Mouse (Mus musculus) T-helper 2 cell (primary cell): Measurements from ENCODE around the gene Taf4.

Experiments used
- in situ Hi-C: fragments of 300-600 bp; cut with MboI, MseI; formaldehyde crosslinking; loops from one replicate; pipeline ENCODE4 v1.15.1; 2025; ENCODE audit warnings: high pct_unique_total_duplicates

The Taf4 gene

GRCm38 (mm10) chr2:179982715-179983114 lies 6.3 kb upstream of the Taf4 start:
- in situ Hi-C loops, result no loop called here

DNA sequence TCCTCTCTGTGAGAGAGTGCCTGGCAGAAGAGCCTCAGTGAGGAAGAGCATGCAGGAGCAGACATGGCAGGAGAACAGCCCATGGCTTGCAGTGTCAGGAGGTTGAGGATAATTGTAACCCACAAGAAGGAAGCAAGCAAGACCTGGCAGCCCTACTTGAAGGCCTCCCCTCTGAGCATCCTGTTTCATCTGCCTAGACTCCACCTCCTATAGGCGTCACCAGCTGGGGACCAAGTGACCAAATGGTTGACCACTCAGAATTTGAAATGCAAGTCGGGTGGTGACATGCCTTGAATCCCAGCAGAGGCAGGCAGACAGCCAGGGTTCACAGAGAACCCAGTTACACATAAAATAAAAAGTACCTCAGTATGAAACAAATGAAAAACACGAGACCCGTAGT lies 4.2 kb upstream of the Taf4 start:
- in situ Hi-C loops, result no loop called here

DNA sequence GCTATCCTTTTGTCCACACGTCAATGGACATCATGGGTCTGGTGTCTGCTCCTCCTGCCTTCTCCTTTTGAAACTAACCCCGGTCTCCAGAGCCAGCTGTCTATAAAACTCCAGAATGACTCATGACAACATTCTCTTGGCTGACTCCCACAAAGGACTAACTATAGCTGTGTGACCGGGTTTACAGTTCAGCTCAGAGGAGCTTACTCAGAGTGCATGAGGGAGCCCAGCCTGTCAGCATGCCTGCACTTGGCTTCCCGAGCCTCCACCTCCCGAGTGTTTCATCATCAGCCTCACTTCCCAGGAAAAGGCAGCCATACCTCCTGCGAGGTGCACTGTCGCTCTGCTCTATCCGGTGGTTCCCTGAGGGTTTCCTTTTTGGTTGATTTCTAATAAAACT lies 3.4 kb upstream of the Taf4 start:
- in situ Hi-C loops, result no loop called here

- in situ Hi-C loops, result no loop called here
These were observed 1.8 kb upstream of the Taf4 start for GRCm38 (mm10) chr2:179978250-179978649.

GRCm38 (mm10) chr2:179977344-179978025 lies 1.0 kb upstream of the Taf4 start:
- in situ Hi-C loops, result no loop called here

GRCm38 (mm10) chr2:179976295-179976627 lies 185 bp downstream of the Taf4 start:
- in situ Hi-C loops, result no loop called here

DNA sequence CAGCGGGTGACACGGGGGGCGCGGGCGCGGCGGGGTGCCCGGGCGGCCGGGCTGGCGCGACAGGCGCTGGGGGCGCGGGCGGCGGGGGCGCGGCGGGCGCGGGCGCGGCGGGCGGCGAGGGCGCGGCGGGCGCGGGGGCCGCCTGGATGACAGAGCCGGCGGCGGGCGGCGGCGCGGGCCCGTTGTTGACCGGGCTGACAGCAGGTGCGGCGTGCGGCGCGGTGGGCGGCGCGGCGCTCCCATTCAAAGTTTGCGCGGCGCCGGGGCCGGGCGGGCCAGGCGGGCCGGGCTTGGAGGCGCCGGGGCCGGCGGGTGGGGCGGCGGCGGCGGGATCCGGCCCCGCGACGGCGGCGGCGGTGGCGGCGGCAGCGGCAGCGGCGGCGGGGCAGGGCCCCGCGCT lies 595 bp downstream of the Taf4 start:
- in situ Hi-C loops, result no loop called here

DNA sequence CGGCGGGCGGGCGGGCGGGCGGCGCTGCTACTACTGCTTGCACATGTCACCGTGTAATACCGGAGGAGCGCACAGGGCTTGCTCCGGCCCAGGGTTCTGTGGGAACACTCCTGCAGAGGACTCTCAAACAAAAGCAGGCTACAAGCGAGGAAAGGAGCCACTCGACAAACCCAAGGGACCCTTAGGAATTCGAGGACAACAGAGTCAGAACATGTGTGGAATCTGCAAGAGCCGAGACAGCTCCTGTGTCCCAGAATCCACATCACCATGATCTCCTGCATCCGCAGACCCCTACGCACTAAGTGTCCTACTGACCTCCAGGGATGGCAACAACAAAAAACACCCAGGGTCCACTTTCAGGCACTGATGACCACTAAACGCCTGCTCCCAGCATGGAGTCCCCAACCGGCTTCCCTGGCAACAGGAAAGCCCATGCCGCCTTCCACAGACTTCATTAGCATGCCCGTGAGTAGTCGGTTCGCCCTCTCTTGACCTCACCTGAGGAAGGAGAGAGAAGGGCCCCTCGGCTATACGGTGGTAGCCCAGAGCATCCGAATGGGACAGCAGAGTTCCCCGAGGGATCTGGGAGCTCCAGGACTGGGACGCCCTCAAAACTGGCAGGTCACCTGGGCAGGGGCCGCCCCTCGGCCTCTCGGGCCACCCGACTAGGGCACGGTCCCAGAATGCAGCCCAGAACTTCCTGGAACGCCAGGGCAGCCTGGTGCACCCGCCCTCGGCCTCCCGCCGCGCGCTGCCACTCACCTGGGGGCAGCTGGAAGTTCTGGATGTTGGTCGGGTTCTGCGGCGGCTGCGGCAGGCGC lies 1.6 kb downstream of the Taf4 start:
- in situ Hi-C loops, result no loop called here

- in situ Hi-C loops, result no loop called here
These were observed 2.4 kb downstream of the Taf4 start for GRCm38 (mm10) chr2:179973871-179974628.

DNA sequence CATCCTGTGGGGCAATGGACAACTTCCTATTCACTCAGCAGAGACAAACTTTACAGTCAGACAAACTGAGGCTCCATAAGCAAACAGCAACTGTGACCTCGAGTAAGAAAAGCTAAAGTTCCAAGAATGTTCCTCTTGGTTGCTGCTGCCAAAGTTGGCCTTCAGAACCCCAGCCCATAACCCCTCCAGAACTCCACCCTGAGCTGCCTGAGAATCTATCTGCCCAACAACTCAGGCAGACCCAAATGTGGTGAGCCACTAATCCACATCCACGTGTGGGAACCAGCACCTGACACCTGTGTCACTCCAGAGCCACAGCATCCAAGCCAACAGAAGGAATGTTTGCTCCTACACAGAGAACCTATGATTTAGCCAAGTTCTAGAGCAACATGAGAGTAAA lies 4.0 kb downstream of the Taf4 start:
- in situ Hi-C loops, result no loop called here

DNA sequence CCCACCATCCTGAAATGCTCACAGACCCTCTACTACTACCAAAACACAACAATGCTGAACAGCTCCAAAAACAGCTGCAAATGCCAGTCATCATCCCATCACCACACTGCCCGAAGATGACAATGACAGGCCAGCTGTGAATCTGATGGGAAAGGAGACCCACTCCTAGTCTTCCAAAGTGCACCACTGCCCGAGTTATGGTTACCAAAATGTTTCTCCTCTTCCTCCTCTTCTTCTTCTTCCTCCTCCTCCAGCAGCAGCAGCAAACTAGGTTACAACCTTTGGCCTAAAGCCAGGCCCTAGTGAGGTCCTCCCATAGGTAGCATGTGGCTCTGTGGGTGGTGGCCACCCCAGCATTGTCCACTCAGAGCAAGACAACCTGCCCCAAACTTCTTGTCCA lies 4.6 kb downstream of the Taf4 start:
- in situ Hi-C loops, result no loop called here

DNA sequence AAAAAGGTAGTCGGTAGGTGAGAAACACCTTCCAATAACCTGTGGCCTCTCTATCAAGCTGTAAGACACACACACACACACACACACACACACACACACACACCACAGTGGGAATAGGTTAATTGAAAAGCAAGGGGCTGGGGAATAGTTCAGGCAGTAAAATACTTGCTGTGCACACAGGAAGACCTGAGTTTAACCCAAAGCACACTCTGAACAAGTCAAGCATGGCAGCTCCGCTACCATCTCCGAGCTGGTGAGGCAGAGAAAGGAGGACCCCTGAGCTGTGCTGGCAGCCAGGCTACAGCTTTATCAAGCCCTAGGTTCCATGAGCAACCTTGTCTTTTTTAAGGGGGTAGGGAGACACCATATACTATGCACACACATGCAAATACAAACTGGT lies 7.3 kb downstream of the Taf4 start:
- in situ Hi-C loops, result no loop called here

- in situ Hi-C loops, result no loop called here
These were observed 8.8 kb downstream of the Taf4 start for GRCm38 (mm10) chr2:179967633-179968032.

DNA sequence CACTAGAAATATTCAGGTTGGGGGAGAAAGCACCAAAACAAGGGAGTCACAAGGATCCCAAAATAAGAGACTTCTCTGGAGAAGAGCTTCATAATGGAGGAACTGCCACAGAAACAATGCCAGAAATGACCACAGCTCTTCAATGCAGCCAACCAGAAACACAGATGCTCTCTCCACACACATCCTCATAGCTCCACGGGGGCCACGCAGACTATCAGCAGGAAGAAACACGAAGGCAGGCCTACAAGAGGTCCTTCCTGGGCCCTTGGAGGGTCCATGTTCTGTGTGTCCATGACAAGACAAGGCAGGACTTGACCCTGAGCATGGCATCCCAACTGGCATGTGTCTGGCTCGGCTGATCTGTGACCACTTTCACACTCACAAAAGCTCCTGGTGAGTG lies 15.0 kb downstream of the Taf4 start:
- in situ Hi-C loops, result no loop called here

DNA sequence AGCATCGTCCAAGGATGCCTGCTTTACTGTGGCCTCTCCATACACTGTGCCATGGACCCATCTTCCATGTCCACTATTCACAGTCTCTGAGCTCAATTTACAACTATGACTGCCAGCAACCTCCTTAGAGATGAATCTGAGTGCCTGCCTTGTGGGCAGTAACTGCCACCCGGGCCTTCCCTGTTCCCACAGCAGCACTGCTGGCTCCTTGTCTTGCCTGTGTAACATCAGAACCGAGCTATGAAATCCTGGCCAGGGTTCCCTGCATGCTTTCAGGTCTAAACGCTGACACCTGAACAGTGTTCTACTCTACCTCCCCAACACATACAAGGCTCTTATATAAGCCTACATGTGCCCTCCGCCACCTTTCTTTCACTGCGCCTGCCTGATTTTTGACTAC lies 16.1 kb downstream of the Taf4 start:
- in situ Hi-C loops, result no loop called here

- in situ Hi-C loops, result no loop called here
These were observed 17.1 kb downstream of the Taf4 start for GRCm38 (mm10) chr2:179959391-179959790.

DNA sequence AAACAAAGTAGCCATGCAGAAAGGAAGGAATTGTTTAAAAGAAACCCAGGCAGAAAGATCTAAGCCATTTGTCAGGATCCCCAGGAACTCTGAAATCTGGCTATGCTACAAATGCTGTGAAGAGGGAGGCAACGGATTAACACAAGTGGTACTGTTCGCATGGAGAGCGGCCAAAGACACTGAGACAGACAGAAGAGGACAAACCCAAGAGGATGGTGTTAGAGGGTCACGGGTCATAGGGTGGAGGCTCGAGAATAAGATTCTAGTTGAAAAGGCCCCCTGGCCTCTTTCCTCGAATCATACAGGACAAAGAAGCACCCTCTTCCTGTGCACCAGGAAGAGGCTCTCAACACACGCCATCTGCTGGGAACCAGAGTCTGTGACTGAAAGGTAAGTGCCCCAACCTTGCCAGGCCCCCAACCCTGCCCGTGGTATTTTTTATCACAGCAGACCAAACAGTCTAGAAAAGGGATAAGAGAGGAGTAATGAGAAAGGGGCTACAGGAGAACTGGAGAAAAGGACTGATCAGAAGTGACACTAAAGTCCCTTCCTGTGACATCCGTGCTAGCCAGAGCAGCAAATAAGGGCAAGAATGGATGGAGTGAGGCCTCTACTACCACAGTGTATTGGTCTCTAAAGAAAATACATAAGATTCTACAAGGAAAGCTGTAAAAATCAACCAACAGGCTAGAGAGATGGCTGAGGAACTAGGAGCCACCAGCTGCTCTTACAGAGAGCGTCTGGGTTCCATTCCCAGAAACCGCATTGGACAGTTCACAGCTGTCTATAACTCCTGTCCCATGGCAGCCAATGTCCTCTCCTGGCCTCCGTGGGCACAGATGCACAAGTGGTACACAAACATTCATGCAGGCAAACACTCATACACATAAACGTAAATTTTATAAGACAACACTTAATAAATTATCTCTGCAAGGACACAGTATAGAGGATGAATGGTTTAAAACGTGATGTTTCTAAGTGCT lies 24.6 kb downstream of the Taf4 start:
- in situ Hi-C loops, result no loop called here

- in situ Hi-C loops, result no loop called here
These were observed 27.6 kb downstream of the Taf4 start for GRCm38 (mm10) chr2:179948820-179949219.

GRCm38 (mm10) chr2:179947607-179948006 lies 28.8 kb downstream of the Taf4 start:
- in situ Hi-C loops, result no loop called here

- in situ Hi-C loops, result no loop called here
These were observed 29.9 kb downstream of the Taf4 start for GRCm38 (mm10) chr2:179946496-179946895.

DNA sequence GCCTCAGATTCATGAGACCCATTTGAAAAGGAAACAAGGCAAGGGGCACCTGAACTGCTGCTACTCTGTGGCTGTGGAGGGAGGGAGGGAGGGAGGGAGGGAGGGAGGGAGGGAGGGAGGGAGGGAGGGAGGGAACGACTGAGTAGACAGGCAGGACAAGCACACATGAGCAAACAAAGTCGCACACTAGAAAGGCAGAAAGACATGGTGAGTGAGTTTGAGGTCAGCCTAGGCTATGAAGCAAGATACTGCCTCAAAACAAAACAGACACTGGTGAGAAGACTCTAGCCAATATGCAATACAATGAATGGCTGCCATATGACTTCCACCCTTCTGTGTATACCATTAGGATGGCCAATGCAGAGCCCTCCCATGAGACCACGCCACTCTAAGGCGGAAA lies 31.4 kb downstream of the Taf4 start:
- in situ Hi-C loops, result no loop called here

GRCm38 (mm10) chr2:179941696-179942095 lies 34.8 kb downstream of the Taf4 start:
- in situ Hi-C loops, result no loop called here
